Mouse (Mus musculus): ENCODE measurements at regions not wholly inside any gene's neighbourhood (a gene's known extent, or its start where the extent isn't known, plus 50 kb on each side); places are given as distances from the start of the nearest gene placed in this dataset.

GRCm38 (mm10) chr1:30540088-30540698 lies 333.5 kb downstream of the Phf3 start:
- ChIA-PET CTCF (interaction anchor here (1.7 kb wide), 1 partner anchor 14 kb away, joined by 3 read pairs; no protein-coding TSS in a partner anchor), POLR2A (no interaction called here)
- H3K27me3 ChIP-seq = peaks cover 13% of the 10 kb centered on the region
- DNase-seq (ENCODE audit: low read depth, low spot score) (no peak), ATAC-seq (no peak)
- in situ Hi-C loops (cut with MboI; ENCODE audit: low pct_unique_long_range_greater_than_20kb) = no loop called here
- no peak for TF ChIP-seq CTCF (IDR thresholded peaks at IDR 0.05)

- CTCF ChIA-PET = no interaction called here
- no peak for TF ChIP-seq CTCF (IDR thresholded peaks at IDR 0.05)
- POLR2A ChIA-PET = no interaction called here
- DNase-seq (ENCODE audit: low read depth, low spot score) (no peak), ATAC-seq (no peak)
- in situ Hi-C loops (cut with MboI; ENCODE audit: low pct_unique_long_range_greater_than_20kb) = no loop called here
- H3K27me3 ChIP-seq = peaks cover 13% of the 10 kb centered on the region
Observed at GRCm38 (mm10) chr1:30536989-30537975, 336.4 kb downstream of the Phf3 start.

- ChIA-PET POLR2A (no interaction called here), CTCF (no interaction called here)
- in situ Hi-C loops (cut with MboI; ENCODE audit: low pct_unique_long_range_greater_than_20kb) = no loop called here
- no peaks in the 10 kb centered on the region for H3K27me3 ChIP-seq
- no peak for TF ChIP-seq CTCF (IDR thresholded peaks at IDR 0.05)
- DNase-seq (ENCODE audit: low read depth, low spot score) = no peak
- ATAC-seq = no peak
Observed at GRCm38 (mm10) chr1:30517348-30517747, 356.4 kb downstream of the Phf3 start.

GRCm38 (mm10) chr1:30515846-30516245 lies 357.9 kb downstream of the Phf3 start:
- DNase-seq (ENCODE audit: low read depth, low spot score) (no peak), ATAC-seq (no peak)
- H3K27me3 ChIP-seq = no peaks in the 10 kb centered on the region
- in situ Hi-C loops (cut with MboI; ENCODE audit: low pct_unique_long_range_greater_than_20kb) = no loop called here
- POLR2A ChIA-PET = no interaction called here
- no peak for TF ChIP-seq CTCF (IDR thresholded peaks at IDR 0.05)
- CTCF ChIA-PET = no interaction called here

DNA sequence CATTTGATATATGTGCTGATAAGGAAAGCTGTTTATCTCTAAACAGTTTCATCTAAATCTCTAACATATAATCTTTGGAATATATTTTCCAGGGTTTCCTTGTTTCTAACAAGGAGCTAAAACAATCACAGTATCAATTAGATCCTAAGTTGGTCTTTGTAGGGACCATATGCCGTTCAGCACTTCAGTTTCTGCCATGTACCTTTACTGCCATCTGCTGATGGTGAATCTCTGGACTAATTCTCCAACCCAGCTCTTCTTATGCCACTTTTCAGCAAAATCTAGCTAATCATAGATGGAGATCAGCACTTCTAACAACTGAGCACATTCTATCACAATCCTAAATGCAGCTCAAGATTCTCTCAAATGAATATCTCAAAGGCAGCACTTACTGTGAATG lies 370.5 kb downstream of the Phf3 start:
- no peak for DNase-seq (ENCODE audit: low read depth, low spot score)
- CTCF ChIA-PET = no interaction called here
- TF ChIP-seq CTCF (IDR thresholded peaks at IDR 0.05) = no peak
- POLR2A ChIA-PET = no interaction called here
- H3K27me3 ChIP-seq = peaks cover 3% of the 10 kb centered on the region
- in situ Hi-C loops (cut with MboI; ENCODE audit: low pct_unique_long_range_greater_than_20kb) = no loop called here
- no peak for ATAC-seq

GRCm38 (mm10) chr1:30460295-30460958 lies 413.3 kb downstream of the Phf3 start:
- H3K27me3 ChIP-seq = no peaks in the 10 kb centered on the region
- no peak for TF ChIP-seq CTCF (IDR thresholded peaks at IDR 0.05)
- in situ Hi-C loops (cut with MboI; ENCODE audit: low pct_unique_long_range_greater_than_20kb) = no loop called here
- CTCF ChIA-PET = no interaction called here
- DNase-seq (ENCODE audit: low read depth, low spot score) (no peak), ATAC-seq (no peak)
- POLR2A ChIA-PET = no interaction called here

GRCm38 (mm10) chr1:30437964-30438363 lies 435.8 kb downstream of the Phf3 start:
- no peaks in the 10 kb centered on the region for H3K27me3 ChIP-seq
- DNase-seq (ENCODE audit: low read depth, low spot score) = no peak
- ChIA-PET CTCF (no interaction called here), POLR2A (no interaction called here)
- in situ Hi-C loops (cut with MboI; ENCODE audit: low pct_unique_long_range_greater_than_20kb) = no loop called here
- TF ChIP-seq CTCF (IDR thresholded peaks at IDR 0.05) = no peak
- no peak for ATAC-seq

- in situ Hi-C loops (cut with MboI; ENCODE audit: low pct_unique_long_range_greater_than_20kb) = no loop called here
- ATAC-seq = no peak
- no peak for TF ChIP-seq CTCF (IDR thresholded peaks at IDR 0.05)
- POLR2A ChIA-PET = no interaction called here
- no peak for DNase-seq (ENCODE audit: low read depth, low spot score)
- peaks cover 2% of the 10 kb centered on the region for H3K27me3 ChIP-seq
- CTCF ChIA-PET = no interaction called here
Observed at GRCm38 (mm10) chr1:30416582-30416981, 457.1 kb downstream of the Phf3 start.

GRCm38 (mm10) chr1:30414881-30415439 lies 458.8 kb downstream of the Phf3 start:
- in situ Hi-C loops (cut with MboI; ENCODE audit: low pct_unique_long_range_greater_than_20kb) = no loop called here
- CTCF ChIA-PET = no interaction called here
- TF ChIP-seq CTCF (IDR thresholded peaks at IDR 0.05) = no peak
- DNase-seq (ENCODE audit: low read depth, low spot score) (no peak), ATAC-seq (no peak)
- POLR2A ChIA-PET = no interaction called here
- peaks cover 2% of the 10 kb centered on the region for H3K27me3 ChIP-seq
